Mouse (Mus musculus) large intestine, adult 2 months (tissue): ENCODE results near the gene Vmn2r36. TPM values are rescaled to one million over a fixed set of nuclear protein-coding genes. Genes with fewer than 3 reads are reported as not detected.
"Not testable (repeated sequence)": the region's sequence is repeated elsewhere in the genome, so short reads cannot be mapped to it uniquely, and the experiment has no call there.

ENCODE experiments used
- DNase-seq: peaks from one replicate; pipeline ENCODE4 v3.0.0-alpha.2; 2012; ENCODE audit warnings: low read depth, low spot score
- WGBS: fragments of 180-500 bp; shearing (Covaris S2); methylation state at CpG from one replicate; pipeline ENCODE4 v1.1.7; 2018; 5-methylcytosine and 5-hydroxymethylcytosine counted together
- polyA plus RNA-seq: library from polyadenylated mRNA; depleted of rRNA; stranded (reverse); fragments of >200 nt; gene quantifications from 2 replicates; pipeline ENCODE4 v1.2.3, GENCODE M21; 2012; rRNA removed

Gene Vmn2r36
- not detected in 2 replicates for polyA plus RNA-seq

DNA sequence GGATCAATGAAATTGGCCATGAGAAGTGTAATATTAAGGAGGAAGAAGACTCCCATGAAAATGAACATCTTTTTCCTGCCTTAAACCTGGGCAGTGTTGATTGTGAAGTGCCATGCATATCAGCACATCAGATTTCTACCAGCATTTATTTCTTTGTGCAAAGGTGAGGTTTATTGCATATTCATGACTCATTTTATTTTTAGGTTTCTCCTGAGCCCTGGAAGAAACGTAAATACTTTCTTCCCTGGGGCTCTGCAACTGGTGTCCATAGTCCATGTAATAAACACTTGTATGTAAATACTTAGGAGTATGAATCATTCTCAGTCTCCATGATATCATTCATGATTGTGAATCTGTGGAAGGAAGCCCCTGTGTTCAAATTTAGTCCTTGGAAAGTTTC is at the start of gene Vmn2r36:
Gene Vmn2r36, minus strand, starts transcription at position 101 of the 400 bp plus-strand sequence.
- DNase-seq: not testable (repeated sequence)
- no CpG with 5 or more reads among the region's 1 CpGs for WGBS

Other genes starting within 250 kb of the Vmn2r36 start
- gene Vmn2r34, start 213.0 kb downstream of the Vmn2r36 start, polyA plus RNA-seq: not detected in 2 replicates
- gene Vmn2r35, start 82.6 kb downstream of the Vmn2r36 start, polyA plus RNA-seq: not detected in 2 replicates